Mouse (Mus musculus) forelimb bud, embryonic 11.5 days (tissue): Measurements from ENCODE around the gene Gm45717.

Source experiments
- DNase-seq: peaks from one replicate; pipeline ENCODE4 v3.0.0-alpha.2; 2012; ENCODE audit warnings: low read depth, low spot score

The Gm45717 gene

GRCm38 (mm10) chr7:140907131-140907530 is 48.6 kb downstream of the Gm45717 start:
- DNase-seq, result no peak

- no peak for DNase-seq
Measured at GRCm38 (mm10) chr7:140905642-140906081, 50.1 kb downstream of the Gm45717 start.

- DNase-seq, result peak; percentile 81
Measured at GRCm38 (mm10) chr7:140903212-140903611, 52.5 kb downstream of the Gm45717 start.

- no peak for DNase-seq
Measured at GRCm38 (mm10) chr7:140902036-140902875, 53.5 kb downstream of the Gm45717 start.

- no peak for DNase-seq
Measured at GRCm38 (mm10) chr7:140900220-140900619, 55.5 kb downstream of the Gm45717 start, which contains the start of gene Cox8b. Gene Cox8b (minus strand): TSS chr7:140900446.
